Mouse (Mus musculus): ENCODE measurements around the gene Olfr470. TPM values are rescaled to one million over a fixed set of nuclear protein-coding genes. Genes with fewer than 3 reads are reported as not detected.

Olfr470 gene
- polyA plus RNA-seq (2012; rRNA removed) = not detected in 2 replicates

DNA sequence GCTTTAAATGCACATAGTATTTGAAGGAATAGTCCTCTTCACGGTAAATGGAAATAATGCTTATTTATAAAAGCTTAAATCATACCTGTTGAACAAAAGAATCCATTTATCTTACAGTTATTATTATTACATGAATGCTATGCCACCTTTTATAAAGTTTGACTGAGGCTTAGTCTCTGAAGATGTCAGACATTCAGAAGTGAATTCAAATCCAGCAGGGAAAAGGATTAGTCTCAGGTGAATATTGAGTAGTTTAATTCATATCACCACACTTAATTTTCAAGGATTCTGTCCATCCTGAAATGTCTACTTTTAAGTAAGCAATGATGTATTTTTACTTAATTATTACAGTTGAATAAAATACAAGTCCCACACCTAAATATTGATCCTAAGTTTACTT is at the start of gene Olfr470:
Olfr470 (minus strand) TSS at position 101 of the 400 bp plus-strand sequence.

GRCm38 (mm10) chr7:107825441-107825840 is 21.8 kb downstream of the Olfr470 start, which contains the start of gene Olfr469:
Gene Olfr469, minus strand, starts transcription at chr7:107825541.

DNA sequence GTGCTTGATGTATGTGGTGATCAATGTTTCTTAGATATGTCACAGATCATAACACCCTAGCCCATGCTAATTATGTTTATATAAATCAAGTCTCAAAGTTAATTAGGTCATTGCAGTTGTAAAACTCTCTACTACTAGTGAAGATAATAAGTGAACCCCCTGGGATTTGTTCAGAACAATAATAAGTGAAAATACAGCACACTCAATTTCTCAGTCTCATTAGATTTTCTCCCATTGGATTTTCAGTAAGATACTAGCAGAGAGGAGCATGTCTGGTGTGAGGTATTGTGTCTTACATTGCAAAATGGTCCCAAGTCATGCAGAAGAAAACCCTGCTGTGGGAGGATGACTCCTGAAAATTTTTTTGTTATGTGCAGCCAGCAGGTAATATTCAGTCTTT is 35.3 kb downstream of the Olfr470 start, which contains the start of gene Olfr467:
Olfr467 (plus strand) TSS at position 301 of the 400 bp plus-strand sequence.

GRCm38 (mm10) chr7:107801108-107801507 is 46.2 kb downstream of the Olfr470 start, which contains the start of gene Ovch2:
Gene Ovch2, minus strand, starts transcription at chr7:107801208.

Other genes starting within 250 kb of the Olfr470 start
- not detected in 2 replicates for gene 5330417H12Rik, start 222.3 kb downstream of the Olfr470 start, polyA plus RNA-seq (2012; rRNA removed)
- gene Cyb5r2, start 89.5 kb downstream of the Olfr470 start, polyA plus RNA-seq (2012; rRNA removed) = 0.16 and 0.37 TPM in 2 replicates
- not detected in 2 replicates for gene Ovch2, start 46.3 kb downstream of the Olfr470 start, polyA plus RNA-seq (2012; rRNA removed)
- not detected in 2 replicates for gene Olfr467, start 35.2 kb downstream of the Olfr470 start, polyA plus RNA-seq (2012; rRNA removed)
- not detected in 2 replicates for gene Olfr469, start 21.9 kb downstream of the Olfr470 start, polyA plus RNA-seq (2012; rRNA removed)
- gene Olfr472, start 50.4 kb upstream of the Olfr470 start, polyA plus RNA-seq (2012; rRNA removed) = not detected in 2 replicates
- gene Olfr473, start 83.0 kb upstream of the Olfr470 start, polyA plus RNA-seq (2012; rRNA removed) = not detected in 2 replicates
- not detected in 2 replicates for gene Olfr474, start 107.2 kb upstream of the Olfr470 start, polyA plus RNA-seq (2012; rRNA removed)
- gene Olfr476, start 117.3 kb upstream of the Olfr470 start, polyA plus RNA-seq (2012; rRNA removed) = not detected in 2 replicates
- gene Olfr477, start 139.2 kb upstream of the Olfr470 start, polyA plus RNA-seq (2012; rRNA removed) = not detected in 2 replicates
- not detected in 2 replicates for gene Olfr478, start 186.5 kb upstream of the Olfr470 start, polyA plus RNA-seq (2012; rRNA removed)
- gene Olfr479, start 203.2 kb upstream of the Olfr470 start, polyA plus RNA-seq (2012; rRNA removed) = not detected in 2 replicates
- not detected in 2 replicates for gene Olfr480, start 219.9 kb upstream of the Olfr470 start, polyA plus RNA-seq (2012; rRNA removed)
- gene Olfr481, start 232.4 kb upstream of the Olfr470 start, polyA plus RNA-seq (2012; rRNA removed) = not detected in 2 replicates